Mouse (Mus musculus): ENCODE measurements around the gene Syp.

The Syp gene

GRCm38 (mm10) chrX:7662936-7663335 lies 24.7 kb downstream of the Syp start:
- no peak for DNase-seq (ENCODE audit: low spot score in 2 of 2)

GRCm38 (mm10) chrX:7664791-7665190 lies 26.5 kb downstream of the Syp start:
- DNase-seq (ENCODE audit: low spot score in 2 of 2): no peak

GRCm38 (mm10) chrX:7665739-7666502 lies 27.6 kb downstream of the Syp start:
- no peak for DNase-seq (ENCODE audit: low spot score in 2 of 2)

- no peak for DNase-seq (ENCODE audit: low spot score in 2 of 2)
Measured at GRCm38 (mm10) chrX:7670390-7670881, 32.2 kb downstream of the Syp start.

- no peak for DNase-seq (ENCODE audit: low spot score in 2 of 2)
Measured at GRCm38 (mm10) chrX:7670921-7671623, 32.8 kb downstream of the Syp start, which contains the start of gene Plp2. Gene Plp2 (minus strand): TSS chrX:7671390.

- no peak for DNase-seq (ENCODE audit: low spot score in 2 of 2)
Measured at GRCm38 (mm10) chrX:7672739-7673138, 34.5 kb downstream of the Syp start.

- no peak for DNase-seq (ENCODE audit: low spot score in 2 of 2)
Measured at GRCm38 (mm10) chrX:7673578-7674281, 35.5 kb downstream of the Syp start.

- no peak for DNase-seq (ENCODE audit: low spot score in 2 of 2)
Measured at GRCm38 (mm10) chrX:7674284-7675000, 36.2 kb downstream of the Syp start.

GRCm38 (mm10) chrX:7675001-7675380 lies 36.7 kb downstream of the Syp start:
- DNase-seq (ENCODE audit: low spot score in 2 of 2): no peak

GRCm38 (mm10) chrX:7678986-7679385 lies 40.7 kb downstream of the Syp start:
- no peak for DNase-seq (ENCODE audit: low spot score in 2 of 2)

GRCm38 (mm10) chrX:7679405-7680056 lies 41.3 kb downstream of the Syp start:
- peak; percentile 68 to 75 for DNase-seq (ENCODE audit: low spot score in 2 of 2)

- DNase-seq (ENCODE audit: low spot score in 2 of 2): no peak
Measured at GRCm38 (mm10) chrX:7680057-7680412, 41.8 kb downstream of the Syp start.

- no peak for DNase-seq (ENCODE audit: low spot score in 2 of 2)
Measured at GRCm38 (mm10) chrX:7680864-7681263, 42.6 kb downstream of the Syp start, which contains the start of gene Magix. Gene Magix (minus strand): TSS chrX:7681251.

GRCm38 (mm10) chrX:7688321-7688720 lies 50.0 kb downstream of the Syp start:
- no peak for DNase-seq (ENCODE audit: low spot score in 2 of 2)

GRCm38 (mm10) chrX:7690486-7690885 lies 52.2 kb downstream of the Syp start:
- DNase-seq (ENCODE audit: low spot score in 2 of 2): no peak

- no peak for DNase-seq (ENCODE audit: low spot score in 2 of 2)
Measured at GRCm38 (mm10) chrX:7692862-7693261, 54.6 kb downstream of the Syp start.

GRCm38 (mm10) chrX:7696520-7696919 lies 58.2 kb downstream of the Syp start:
- no peak for DNase-seq (ENCODE audit: low spot score in 2 of 2)

GRCm38 (mm10) chrX:7696954-7697381 lies 58.7 kb downstream of the Syp start, which contains the start of gene Gpkow:
Gene Gpkow (plus strand): TSS chrX:7697131.
- DNase-seq (ENCODE audit: low spot score in 2 of 2): peak; percentile 82 to 92
